Mouse (Mus musculus): ENCODE measurements around the gene Neurl3. TPM values are rescaled to one million over a fixed set of nuclear protein-coding genes. Genes with fewer than 3 reads are reported as not detected.

Neurl3 gene
- polyA plus RNA-seq, 1 experiment from 2014 or later: 1.3 TPM

- no peak for ATAC-seq (ENCODE audit: low FRiP score)
- H3K9me3 ChIP-seq: no peaks in the 10 kb centered on the region
- no peak overlapping the region for H3K9ac ChIP-seq
- H3K36me3 ChIP-seq: peaks cover 76% of the 10 kb centered on the region
- WGBS: 94% methylated on average over 3 of the region's 3 CpGs
- H3K4me1 ChIP-seq (replicated peaks): no peaks in the 10 kb centered on the region
- H3K27me3 ChIP-seq: no peaks in the 10 kb centered on the region
- no peak overlapping the region for H3K27ac ChIP-seq
- H3K4me3 ChIP-seq: no peak overlapping the region
- no peak overlapping the region for H3K4me2 ChIP-seq
These were observed 49.8 kb downstream of the Neurl3 start for GRCm38 (mm10) chr1:36224648-36225047.

Other genes starting within 250 kb of the Neurl3 start
- gene Hs6st1, start 206.3 kb downstream of the Neurl3 start, polyA plus RNA-seq (2015; fragmentation: Nextera tagmentation; extraction: Ambion mirVana): 9.3 and 10.0 TPM in 2 replicates
- 44.6 and 45.3 TPM in 2 replicates for gene Uggt1, start 30.0 kb downstream of the Neurl3 start, polyA plus RNA-seq (2015; fragmentation: Nextera tagmentation; extraction: Ambion mirVana)
- 3.8 and 4.0 TPM in 2 replicates for gene Arid5a, start 33.1 kb upstream of the Neurl3 start, polyA plus RNA-seq (2015; fragmentation: Nextera tagmentation; extraction: Ambion mirVana)
- gene Kansl3, start 94.5 kb upstream of the Neurl3 start, polyA plus RNA-seq (2015; fragmentation: Nextera tagmentation; extraction: Ambion mirVana): 35.9 and 38.3 TPM in 2 replicates
- gene Fer1l5, start 97.6 kb upstream of the Neurl3 start, polyA plus RNA-seq (2015; fragmentation: Nextera tagmentation; extraction: Ambion mirVana): 1.6 and 2.5 TPM in 2 replicates
- 70.4 and 71.1 TPM in 2 replicates for gene Lman2l, start 170.6 kb upstream of the Neurl3 start, polyA plus RNA-seq (2015; fragmentation: Nextera tagmentation; extraction: Ambion mirVana)
- gene Cnnm4, start 196.9 kb upstream of the Neurl3 start, polyA plus RNA-seq (2015; fragmentation: Nextera tagmentation; extraction: Ambion mirVana): 8.9 and 9.7 TPM in 2 replicates
- 4.2 and 5.1 TPM in 2 replicates for gene Cnnm3, start 237.2 kb upstream of the Neurl3 start, polyA plus RNA-seq (2015; fragmentation: Nextera tagmentation; extraction: Ambion mirVana)

All from hindbrain, embryonic 13.5 days (tissue).